Mouse (Mus musculus) ZHBTc4 (cell line): ENCODE data around the gene Ncapd3.
A peak's percentile ranks its signal among the peaks of the same experiment; 100 is the strongest.

ENCODE experiments used
- DNase-seq: peaks from one replicate; pipeline ENCODE4 v3.0.0-alpha.2; 2011; ENCODE audit warnings: low read depth, low spot score

Gene Ncapd3

DNA sequence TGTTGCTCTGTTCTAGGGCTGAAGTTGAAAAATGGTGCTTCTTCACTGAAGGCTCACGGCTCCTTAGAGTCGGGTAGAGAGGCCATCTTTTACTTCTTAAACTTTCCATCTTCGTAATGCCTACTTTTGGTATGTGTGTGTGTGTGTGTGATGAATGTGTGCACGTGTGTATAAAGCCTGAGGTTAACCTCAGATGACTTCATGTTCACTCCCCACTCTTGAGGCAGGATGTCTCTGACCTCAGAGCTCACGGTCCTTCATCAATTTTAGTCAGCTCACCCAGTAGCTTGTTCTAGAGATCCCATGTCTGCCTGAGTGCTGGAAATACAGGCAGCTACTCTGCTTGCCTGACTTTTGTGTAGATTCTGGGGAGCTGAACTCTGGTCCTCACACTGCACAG is 13.9 kb downstream of the Ncapd3 start:
- no peak for DNase-seq

DNA sequence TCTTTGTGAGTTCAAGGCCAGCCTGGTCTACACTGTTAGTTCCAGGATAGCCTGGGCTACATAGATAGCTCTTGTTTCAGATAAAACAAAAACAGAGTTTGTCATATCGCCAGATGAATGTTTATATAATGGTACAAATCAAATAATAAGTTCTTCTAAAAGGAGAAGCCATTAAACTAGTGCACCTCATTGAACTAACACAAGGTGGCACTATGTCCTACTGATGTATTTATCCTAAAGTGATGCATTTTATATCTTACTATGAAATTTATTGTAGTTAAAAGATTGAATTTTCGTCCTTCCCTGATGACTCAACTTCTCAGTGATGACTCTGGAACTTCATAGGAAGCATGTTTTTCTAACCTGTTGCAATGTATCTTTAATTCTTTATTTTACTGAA is 19.5 kb downstream of the Ncapd3 start:
- DNase-seq: no peak

DNA sequence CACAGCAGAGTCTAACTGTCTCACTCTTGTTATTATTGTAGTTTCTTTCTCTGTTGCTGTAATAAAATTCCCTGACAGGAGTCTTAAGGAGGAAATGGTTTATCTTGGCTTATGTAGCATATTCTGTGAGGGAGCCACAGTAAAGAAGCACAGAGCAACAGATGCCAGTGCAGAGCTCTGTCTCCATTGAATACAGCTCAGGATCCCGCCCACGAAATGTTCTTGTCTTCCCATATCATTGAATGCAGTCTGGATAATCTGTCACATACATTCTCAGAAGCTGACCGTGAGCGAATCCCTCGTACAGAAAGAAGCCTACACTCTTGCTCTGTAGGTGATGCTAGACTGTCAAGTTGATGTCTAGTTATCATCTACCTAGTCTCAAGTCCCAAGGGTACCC is 28.4 kb downstream of the Ncapd3 start:
- no peak for DNase-seq

DNA sequence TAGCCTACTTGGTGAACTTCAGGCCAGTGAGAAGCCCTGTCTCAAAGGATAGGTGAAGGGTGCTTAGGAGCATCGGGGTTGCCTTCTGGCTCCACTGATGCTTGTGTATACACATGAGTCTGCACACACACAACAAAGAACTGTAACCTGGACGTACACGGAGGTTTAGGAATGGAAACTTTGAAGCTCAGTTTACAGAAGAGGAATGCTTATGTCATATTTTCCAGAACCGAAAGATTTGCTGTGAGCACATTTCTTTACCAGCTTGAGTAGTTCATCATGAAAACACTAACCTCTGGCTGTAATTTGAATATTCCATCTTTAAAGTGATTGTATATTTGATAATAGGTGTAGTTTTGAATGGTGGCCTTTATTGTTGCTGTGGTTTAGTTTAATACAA is 40.9 kb downstream of the Ncapd3 start:
- no peak for DNase-seq

DNA sequence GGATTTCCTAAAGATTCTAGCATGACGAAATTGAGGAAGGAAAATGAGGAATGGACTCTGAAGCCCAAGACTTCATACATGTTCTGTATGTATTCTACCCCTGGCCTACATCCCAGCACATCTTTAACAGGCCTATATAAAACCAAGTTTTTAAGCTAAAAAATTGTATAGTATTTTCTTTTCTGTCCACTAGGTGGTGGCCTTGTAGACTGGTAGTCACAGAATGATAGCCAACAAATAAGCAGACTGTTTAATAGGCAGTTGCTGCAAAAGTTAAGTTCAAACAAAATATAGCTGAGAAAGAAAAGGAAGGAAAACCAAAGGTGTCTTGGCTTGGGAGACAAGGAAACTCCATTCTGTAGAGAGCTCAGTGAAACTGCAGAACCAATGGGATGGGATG is 44.7 kb downstream of the Ncapd3 start:
- peak; percentile 11 for DNase-seq

DNA sequence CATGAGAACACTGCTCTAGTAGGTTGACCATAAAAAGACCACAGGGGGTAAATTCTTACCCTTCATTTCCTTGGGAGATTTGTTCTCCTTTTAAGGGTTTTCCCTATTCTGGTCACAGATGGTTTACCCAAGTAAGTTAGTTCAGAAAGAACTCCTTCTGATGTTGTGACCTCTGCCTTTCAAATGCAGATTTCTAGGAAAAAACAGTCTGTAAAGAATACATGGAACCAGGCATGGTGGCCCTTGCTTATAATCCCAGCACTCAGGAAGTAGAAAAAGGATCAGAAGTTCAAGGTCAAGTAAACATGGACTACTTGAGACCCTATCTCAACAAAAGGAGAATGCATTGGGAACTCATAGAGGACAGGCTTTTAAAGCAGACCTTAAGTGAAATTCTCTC is 45.8 kb downstream of the Ncapd3 start:
- peak; percentile 68 for DNase-seq

DNA sequence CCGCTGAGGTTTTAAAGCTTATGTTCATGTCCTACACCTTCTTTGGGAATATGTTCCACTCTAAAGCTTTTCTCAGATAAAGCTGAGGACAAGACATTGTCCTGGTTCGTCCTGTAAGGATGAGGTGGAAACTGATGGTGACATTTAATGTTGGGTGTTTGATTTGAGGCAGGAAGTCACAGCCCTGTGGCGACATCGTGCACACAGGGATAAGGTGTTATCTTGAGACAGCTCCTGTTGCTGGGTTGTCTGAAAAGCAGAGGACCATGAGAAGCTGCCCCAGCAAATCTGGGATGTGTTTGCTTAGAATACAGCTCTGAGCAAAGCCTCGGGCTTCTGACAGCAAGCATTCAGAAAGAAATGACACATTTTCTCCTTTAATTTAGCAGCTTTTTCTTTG is 56.3 kb downstream of the Ncapd3 start:
- DNase-seq: no peak

DNA sequence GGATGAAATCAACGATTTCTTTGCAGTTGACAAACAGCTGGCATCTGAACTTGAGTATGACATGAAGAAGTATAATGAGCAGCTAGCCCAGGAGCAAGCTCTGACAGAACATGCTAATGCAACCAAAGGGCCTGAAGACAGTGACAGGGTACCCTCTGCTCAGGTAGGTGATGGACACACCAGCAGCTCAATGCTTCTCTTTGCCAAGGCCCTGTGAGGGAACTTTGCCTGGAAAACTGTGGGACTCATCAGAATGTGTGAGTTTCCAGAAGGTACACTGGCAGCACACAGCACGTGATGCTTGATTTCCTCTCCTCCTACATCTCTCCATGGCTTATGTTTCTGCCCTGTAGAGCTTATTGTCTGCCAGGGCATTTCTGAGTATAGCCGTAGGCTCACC is 57.4 kb downstream of the Ncapd3 start:
- DNase-seq: no peak

DNA sequence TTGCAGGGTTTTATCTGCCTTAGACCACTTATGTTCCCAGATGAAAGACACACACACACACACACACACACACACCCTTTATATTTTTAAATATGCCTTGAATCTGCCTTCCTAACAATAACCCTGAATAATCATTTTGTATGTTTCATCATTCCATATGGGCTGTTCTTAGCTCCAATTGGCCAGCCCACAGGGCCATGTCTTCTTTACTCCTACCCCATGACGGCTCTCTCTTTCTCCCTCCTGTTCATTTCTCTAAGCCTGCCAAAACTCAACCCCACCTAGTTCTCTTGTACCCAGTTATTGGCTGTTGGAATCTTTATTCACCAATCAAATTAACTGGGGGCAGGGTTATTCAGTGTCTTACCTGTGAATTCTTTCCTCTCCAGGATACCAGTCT is 60.2 kb downstream of the Ncapd3 start:
- DNase-seq: no peak

DNA sequence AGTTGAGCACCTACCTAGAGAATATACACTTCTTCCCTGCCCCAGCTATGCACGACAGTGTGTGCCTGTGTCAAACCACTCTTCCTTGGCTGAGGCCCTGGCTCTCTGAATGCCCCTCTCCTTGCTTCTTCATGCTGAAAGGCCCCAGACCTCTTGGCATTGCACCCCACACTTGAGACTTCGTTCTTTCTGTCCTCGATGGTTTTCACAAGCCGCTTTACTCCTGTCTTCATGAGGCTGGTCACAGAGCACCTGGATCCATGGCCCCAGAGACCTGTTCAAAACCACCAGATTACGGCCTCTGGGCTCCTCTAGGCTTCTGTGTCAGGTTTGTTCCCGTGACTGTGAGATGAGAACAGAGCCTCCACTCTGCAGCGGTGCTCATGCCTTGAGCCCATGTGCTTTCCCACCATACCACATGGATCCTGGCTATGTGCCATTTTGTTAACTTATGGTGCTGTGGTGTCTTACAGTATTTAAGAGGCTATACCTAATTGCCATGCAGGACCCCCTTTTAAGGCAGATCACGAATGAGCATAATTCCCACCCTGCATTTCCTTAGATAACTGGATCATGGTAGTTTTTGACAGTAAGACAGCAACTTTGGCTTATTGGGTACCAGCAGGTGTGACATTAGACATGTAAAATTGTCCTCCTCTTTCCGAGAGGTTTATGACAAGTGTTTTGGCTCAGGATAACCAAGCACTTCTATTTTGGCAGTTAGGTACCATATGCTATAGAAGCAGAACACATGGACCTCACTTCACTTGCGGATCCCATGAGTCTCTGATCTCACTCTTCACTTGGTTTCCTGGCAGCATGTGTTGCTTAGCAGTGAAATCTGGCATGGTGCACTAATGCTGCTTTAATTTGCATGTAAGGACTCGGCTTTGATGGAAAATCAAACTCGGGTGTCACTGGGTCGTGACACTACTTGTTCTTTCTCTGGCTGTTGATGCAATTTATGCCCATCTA is 61.1 kb downstream of the Ncapd3 start:
- no peak for DNase-seq

DNA sequence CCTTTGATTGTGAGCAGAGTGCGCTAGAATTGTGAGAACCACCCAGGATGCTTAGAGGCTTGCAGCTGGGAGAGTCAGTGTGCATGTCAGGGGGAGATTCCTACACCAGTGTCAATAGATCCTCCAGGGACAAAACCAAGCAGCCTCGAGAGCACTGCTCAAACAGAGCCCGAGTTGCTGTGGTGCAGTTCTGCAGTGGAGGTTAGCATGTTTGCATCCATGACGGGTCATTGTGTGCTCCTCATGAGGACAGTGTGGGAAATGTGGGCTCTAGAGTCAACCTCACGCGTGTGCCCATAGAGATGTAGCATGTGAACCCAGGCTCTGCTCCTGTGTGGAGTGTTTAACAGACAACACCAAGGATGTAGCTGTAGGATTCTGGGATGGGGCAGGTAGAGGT is 62.9 kb downstream of the Ncapd3 start:
- DNase-seq: no peak

DNA sequence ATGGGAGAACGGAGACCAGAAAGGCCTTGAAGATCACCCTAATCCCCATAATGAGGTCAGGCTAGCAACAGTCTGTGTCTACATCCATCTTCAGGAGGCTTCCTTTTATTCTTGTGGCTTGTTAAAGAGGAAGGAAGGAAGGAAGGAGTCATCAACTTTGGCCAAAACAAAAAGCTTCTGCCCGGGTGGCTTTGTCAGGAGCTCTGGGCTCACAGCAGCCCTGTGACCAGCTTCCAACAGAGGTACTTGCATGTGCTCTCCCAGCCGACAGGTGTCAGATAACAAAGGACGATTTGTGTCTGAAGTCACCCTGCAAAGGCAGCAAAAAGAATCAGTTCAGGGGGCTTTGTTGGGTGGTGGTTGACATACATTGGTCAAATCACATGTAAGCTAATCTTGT is 68.1 kb downstream of the Ncapd3 start:
- no peak for DNase-seq

DNA sequence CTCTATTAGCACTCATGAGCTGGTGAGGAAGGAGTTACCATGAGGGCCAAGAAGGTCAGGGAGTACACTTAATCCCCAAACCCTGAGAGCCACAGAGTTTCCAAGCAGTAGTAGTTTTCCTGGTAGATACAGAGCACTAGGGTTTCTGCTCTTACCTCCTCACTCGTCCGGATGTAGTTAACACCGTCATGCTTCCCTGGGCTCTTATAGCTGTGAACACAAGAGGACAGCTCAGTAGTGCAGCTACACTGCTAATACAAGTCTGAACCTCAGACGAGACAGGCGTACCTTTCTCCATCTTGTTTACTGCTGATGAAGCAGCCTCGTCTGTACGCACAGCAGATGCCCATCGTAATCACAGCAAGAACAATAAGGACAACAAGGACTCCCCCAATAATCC is 68.6 kb downstream of the Ncapd3 start:
- DNase-seq: no peak

DNA sequence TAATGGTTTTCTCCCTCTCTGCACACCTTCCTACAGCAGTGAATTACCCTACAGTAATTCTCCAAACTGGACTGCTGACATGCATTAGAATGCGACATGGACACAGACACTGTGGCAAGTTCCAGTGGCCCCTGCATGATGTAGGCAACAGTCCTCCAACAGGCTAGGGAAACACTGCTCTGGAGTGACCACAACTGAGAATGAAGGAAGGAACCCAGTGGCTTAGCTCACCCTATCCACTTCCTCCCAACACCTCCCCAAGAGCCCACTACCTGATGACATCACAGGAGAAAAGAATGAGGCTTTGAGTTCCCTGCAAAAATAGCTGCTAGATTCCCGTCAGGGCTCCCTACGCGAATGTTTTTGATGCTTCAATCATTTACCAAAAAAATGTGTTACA is 69.5 kb downstream of the Ncapd3 start:
- no peak for DNase-seq

DNA sequence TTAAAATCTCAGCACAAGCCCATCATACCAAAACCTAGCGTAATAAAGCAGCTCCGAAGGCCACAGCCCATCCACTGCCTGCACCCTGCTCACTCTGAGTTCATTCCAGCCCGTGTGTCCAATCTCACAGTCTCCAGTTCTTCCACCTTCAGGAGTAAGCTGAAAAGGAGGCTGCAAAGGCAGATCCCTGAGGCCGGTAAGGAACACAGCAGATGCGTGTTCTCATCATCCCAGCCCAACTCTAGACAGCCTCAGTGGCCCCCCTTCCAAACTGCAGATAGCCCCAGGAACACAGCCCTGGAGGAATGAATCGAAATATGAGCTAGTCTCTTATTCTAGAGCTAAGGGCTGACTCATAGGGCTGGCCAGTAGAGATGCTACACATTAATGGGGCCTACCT is 71.5 kb downstream of the Ncapd3 start:
- DNase-seq: no peak

DNA sequence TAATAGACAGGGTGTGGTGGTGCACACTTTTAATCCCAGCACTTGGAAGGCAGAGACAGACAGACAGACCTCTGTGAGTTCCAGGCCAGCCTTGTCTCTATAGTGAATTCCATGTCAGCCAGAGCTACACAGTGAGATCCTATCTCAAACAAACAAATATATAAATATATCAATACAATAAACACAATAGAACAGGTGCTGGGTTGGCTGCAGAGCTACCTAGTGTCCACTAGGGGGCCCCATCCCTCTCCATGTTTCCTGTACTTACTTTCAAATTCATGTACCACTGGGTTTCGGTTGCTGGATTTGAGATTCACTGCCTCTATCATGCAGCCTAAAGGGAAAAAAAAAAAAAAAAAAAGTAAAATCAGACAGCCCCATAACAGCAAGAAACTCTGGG is 76.1 kb downstream of the Ncapd3 start:
- DNase-seq: peak; percentile 71

DNA sequence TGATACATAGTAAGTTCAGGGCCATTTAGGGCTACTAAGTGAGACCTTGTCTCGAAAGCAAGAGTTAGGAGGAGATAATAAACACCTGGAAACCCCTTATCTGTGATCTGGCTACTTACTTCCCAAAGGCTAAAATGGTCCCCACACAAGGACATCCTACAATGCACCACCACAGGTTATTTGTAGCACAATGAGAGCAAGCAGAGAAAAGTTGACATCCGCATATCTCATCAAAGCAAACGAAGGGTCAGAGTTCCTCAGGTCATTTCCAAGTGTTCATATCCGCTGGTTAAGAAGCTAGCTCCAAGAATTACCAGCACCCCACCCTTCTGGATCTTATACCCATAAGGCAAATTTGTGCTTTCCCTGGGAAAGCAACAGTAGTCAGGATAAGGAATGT is 78.5 kb downstream of the Ncapd3 start:
- DNase-seq: no peak

DNA sequence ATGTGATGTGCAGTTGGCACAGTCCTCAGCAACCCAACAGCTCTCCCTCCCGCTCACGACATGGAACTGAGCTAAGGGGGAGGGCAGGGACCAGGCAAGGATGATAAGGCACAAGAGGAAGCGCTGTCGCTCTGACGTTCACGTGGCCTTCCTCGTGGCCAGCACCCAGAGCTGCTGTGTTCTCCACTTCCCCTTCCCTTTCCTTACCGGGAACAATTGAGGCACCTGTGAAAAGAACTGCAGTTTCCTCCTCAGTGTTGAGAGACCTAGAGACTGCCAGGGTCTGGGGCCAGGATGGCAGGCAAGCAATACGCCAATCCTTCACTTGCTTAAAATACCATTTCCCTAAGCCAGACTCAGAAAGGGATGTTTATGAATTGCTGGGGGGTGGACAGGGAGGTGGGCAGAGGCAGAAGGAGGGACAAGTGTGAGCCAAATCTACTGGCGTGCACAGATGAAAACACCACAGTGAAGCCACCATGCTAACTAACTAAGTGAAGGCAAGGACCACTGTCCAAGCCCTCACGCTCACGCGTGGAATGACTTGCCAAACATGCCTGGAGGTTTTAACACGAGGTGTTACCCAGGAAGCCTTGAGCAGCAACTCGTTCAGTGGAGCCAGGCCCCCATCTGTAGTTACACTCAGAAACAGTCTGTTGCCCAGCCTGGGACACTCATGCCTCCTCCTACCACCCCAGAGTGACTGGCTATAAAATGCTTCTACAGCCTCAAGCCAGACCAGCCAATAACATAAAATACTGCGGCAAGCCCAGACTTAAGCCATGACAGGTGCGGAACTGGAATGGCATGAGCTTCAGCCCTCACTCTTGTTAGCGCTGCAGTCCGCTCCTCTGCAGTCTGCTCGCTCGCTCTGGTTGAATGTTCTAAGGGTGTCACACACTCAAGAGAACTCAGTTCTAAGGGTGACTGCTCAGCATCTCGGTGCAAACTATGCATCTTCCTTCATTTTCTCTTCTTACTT is 79.8 kb downstream of the Ncapd3 start:
- no peak for DNase-seq

DNA sequence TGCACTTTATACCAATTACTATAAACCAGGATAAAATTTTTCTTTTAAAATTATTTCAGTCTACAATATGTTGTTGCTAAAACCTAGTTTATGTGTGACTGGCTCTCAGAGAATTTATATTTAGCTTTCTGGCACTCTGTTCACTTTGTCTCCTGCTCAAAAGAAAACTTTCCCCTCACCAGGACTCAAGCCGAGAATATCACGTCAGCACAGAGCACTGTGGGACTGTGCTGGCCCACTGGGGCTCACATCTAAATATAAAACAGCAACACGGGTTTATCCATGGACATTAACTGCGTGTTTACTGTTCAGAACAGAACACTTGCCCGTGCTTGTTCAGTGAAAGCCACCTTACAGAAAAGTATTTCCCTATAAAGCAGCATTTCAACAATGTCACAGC is 80.7 kb downstream of the Ncapd3 start:
- no peak for DNase-seq

DNA sequence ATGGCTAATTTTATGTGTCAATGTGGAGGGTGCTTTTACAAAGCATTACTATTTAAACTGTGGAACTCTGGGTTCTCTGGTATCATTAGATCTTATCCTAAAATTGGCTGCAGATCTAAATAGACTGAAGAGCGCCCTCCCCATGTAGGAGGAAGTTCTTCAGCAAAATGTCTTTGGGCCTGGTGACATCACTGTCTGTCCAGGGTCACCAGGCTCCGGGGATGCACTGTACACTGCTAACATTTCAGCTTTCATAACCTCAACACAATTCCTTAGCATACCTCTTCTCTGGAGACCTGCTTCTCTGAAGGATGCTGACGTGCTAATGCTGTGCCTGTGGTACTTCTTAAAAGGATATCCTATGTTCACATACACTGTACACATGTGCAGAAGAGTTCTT is 81.8 kb downstream of the Ncapd3 start:
- DNase-seq: no peak

DNA sequence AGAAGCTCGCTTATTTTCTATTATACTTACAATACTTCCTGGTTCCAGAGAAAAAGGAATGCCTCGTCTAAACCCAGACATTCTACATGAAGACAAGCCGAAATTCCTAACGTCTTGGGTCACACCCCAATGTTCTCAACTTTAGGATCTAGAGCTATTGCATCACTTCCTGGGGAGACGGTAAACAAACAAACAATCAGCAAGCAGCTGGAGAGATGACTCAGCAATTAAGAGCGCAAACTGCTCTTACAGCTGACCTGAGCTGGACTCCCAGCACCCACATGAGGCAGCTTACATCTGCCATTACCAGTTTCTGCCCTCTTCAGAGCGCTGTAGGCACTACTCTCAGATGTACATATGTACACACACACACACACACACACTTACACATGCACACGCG is 91.3 kb downstream of the Ncapd3 start:
- peak; percentile 64 for DNase-seq

DNA sequence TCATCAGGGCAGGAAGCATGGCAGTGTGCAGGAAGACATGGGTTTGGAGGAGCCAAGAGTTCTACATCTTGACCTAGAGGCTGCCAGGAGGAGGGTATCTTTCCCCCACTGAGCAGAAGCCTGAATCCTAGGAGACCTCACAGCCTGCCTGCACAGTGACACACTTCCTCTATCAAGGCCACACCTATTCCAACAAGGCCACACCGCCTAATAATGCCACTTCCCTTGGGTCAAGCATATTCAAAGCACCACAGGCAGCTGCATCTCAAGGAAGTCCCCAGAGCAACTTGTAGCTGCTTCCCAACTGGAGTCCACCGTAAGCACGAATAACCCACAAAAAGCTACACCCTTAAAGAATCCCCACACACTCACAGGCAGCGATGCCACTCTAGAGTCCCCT is 92.1 kb downstream of the Ncapd3 start:
- peak; percentile 51 for DNase-seq

DNA sequence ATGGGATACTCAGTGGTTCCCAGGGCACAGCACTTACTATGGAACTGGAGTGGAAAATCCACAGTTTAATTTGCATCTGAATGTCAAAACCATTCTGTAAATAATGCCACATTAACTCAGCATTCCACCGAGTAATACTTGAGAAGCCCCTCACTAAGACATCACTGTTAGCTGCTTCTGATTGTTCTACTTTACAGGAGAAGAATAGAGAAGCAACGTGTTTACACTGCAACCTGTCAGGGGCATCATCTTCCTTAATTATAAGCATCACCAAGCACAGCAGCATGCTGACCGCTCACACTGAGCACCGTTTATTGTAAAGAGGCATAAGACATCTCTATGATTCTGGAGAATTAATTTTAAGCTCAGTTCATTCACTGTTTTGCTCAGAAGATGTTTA is 93.0 kb downstream of the Ncapd3 start:
- no peak for DNase-seq
